Mouse (Mus musculus): ENCODE data around the gene Srrt. TPM values are rescaled to one million over a fixed set of nuclear protein-coding genes. Genes with fewer than 3 reads are reported as not detected.

The Srrt gene
- 88.1 and 100 TPM in 2 replicates for polyA plus RNA-seq (2015; fragmentation: Nextera tagmentation; extraction: Ambion mirVana)

DNA sequence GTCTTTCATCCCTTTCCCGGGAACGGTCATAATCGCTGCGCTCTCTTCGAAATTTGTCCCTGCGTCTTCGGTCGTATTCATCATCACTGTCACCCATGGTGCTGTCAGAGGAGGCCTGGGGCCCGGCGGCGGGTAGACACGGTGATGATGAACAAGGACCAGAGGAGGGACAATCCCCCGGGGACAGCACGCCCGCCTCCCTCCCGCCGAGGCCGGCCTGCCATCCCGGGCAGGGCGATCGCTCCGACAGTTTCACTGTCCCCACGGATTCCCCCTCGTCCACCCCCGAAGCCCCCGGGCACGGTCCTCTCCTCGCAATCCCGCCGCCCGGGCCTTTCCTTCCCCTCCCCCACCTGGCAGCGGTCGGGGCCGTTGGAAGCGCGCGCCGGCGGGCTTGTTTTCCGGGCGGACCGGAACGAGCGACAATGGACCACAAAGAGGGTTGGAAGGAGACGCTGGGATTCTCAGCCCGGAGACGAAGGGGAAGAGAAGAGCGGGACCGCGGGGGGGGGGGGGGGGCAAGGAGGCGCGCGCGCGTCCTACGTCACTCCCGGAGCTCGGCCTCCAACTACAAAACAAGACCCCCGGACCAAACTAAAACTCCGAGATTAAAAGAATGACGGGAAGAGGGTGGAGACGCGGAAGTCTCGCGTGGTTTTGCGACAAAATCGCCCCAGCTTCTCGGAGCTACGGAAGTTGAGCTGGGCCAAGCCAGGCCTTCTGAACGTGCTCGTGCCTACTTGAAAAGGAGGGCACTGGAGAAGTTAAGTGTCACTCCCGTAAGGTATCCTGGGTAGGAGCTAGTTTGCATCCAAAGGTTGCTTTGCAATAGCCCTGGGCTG is at the start of gene Srrt:
Srrt (minus strand) TSS at position 604 of the 842 bp plus-strand sequence.
- Histone ChIP-seq H3K9me3 (ENCODE audit: control insufficient read depth, low read length) (no peaks in the 10 kb centered on the region), H3K36me3 (ENCODE audit: control insufficient read depth, insufficient read depth, low read length) (peaks cover 6% of the 10 kb centered on the region), H3K4me3 (ENCODE audit: low read length) (peak within 1 kb of the TSS; percentile 69), H3K4me1 (ENCODE audit: control insufficient read depth, insufficient read depth, low read depth, low read length) (peaks cover 33% of the 10 kb centered on the region), H3K27me3 (replicated peaks; ENCODE audit: control insufficient read depth, insufficient read depth, low read length) (no peaks in the 10 kb centered on the region), H3K9ac (ENCODE audit: low read depth, low read length) (peak within 1 kb of the TSS; percentile 84), H3K27ac (ENCODE audit: low read depth, low read length) (peak within 1 kb of the TSS; percentile 93), H3K4me2 (ENCODE audit: low read length) (peak within 1 kb of the TSS; percentile 81)
- peak; percentile 94 for ATAC-seq
- WGBS: 1% methylated on average over 43 of the region's 72 CpGs

DNA sequence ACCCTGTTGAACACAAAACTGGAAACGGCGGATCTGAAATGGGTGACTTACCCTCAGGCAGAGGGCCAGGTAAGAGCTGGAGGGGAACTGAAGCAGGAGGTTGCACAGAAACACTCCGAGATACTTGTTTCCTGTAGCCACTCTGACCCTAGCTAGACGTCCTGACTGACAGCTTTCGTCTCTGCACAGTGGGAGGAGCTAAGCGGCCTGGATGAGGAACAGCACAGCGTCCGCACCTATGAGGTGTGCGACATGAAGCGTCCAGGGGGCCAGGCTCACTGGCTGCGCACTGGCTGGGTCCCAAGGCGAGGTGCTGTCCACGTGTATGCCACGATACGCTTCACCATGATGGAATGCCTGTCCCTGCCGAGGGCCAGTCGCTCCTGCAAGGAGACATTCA is 46.6 kb upstream of the Srrt start:
- Histone ChIP-seq H3K4me3 (ENCODE audit: low read length) (no peak overlapping the region), H3K9ac (ENCODE audit: low read depth, low read length) (no peak overlapping the region), H3K4me1 (ENCODE audit: control insufficient read depth, insufficient read depth, low read depth, low read length) (peaks cover 12% of the 10 kb centered on the region), H3K9me3 (ENCODE audit: control insufficient read depth, low read length) (no peaks in the 10 kb centered on the region), H3K27ac (ENCODE audit: low read depth, low read length) (no peak overlapping the region), H3K27me3 (replicated peaks; ENCODE audit: control insufficient read depth, insufficient read depth, low read length) (peaks cover 5% of the 10 kb centered on the region; the same call in 1 of the 2 replicates), H3K4me2 (ENCODE audit: low read length) (no peak overlapping the region), H3K36me3 (ENCODE audit: control insufficient read depth, insufficient read depth, low read length) (no peaks in the 10 kb centered on the region)
- ATAC-seq: no peak
- WGBS: 90% methylated on average over 17 of the region's 17 CpGs

DNA sequence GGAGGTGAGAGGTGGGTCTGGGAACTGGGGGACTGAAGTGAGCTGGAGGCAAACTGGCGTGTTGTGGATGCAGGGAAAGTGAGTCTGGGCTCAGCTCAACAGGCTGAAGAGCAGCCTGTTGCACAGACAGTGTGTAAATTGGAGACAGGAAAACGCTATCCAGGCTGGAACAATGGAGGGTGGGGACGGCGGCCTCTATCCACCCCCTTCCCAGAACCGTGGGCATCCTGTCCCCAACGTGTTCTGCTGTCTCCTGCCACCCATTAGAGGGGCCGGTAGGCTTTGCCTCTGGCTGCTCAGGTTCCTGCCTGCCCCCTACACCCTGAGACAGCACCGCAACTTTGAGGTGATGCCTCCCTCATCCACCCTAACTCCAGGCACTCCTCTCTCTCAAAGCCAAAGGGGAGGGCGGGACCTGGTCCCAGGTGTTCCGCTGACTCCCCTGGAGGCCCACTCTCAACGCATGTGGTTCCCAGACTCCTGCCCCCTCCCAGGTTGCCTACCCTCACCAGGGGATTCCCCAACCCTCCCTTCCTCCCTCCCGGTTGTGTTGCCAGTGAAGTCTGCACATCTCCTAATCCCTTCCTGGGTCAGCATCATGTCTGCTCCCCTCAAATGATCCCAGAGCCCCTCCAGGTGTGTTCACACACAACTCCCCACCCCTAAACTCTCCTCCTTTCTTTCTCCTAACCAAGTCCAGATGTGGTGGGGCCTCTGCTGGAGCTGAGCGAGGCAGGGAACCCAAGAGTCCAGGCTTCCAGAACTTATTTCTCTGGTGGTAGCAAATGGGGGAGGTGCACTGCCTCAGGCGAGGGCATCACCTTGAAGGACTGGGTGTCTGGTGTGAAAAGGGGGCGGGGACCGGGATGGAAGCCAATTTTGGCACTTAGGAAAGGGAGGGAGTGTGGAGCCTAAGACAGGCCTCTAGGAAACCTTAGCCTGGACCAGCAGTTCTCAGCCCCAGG is 44.8 kb upstream of the Srrt start:
- H3K4me1 ChIP-seq (ENCODE audit: control insufficient read depth, insufficient read depth, low read depth, low read length): peaks cover 18% of the 10 kb centered on the region
- peak overlapping the region; percentile 81 for H3K4me2 ChIP-seq (ENCODE audit: low read length)
- peaks cover 5% of the 10 kb centered on the region; the same call in 1 of the 2 replicates for H3K27me3 ChIP-seq (replicated peaks; ENCODE audit: control insufficient read depth, insufficient read depth, low read length)
- H3K9ac ChIP-seq (ENCODE audit: low read depth, low read length): peak overlapping the region; percentile 24; the same call in 1 of the 2 replicates
- no peak overlapping the region for H3K27ac ChIP-seq (ENCODE audit: low read depth, low read length)
- H3K9me3 ChIP-seq (ENCODE audit: control insufficient read depth, low read length): no peaks in the 10 kb centered on the region
- H3K4me3 ChIP-seq (ENCODE audit: low read length): peak overlapping the region; percentile 59
- 24% methylated on average over 16 of the region's 16 CpGs for WGBS
- no peak for ATAC-seq
- H3K36me3 ChIP-seq (ENCODE audit: control insufficient read depth, insufficient read depth, low read length): no peaks in the 10 kb centered on the region

DNA sequence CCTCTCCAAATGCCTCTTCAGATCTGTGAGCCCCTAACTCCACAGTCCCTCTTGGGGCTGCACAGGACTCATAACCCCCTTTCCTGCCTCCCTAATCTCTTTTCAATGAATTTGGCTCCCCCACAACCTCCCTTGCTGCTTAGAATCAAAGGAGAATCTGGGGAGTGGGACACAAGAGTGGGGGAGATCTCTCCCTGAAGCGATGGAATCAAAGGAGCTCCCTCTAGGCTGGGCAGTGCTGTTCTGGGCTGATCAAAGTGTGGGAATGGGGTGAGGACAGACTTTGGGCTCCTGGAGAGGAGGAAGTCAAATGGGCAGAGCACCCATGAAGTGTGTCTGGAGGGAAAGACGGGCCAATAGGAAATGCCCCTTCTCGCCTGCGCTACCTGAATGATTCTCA is 43.9 kb upstream of the Srrt start:
- Histone ChIP-seq H3K9ac (ENCODE audit: low read depth, low read length) (peak overlapping the region; percentile 69), H3K9me3 (ENCODE audit: control insufficient read depth, low read length) (no peaks in the 10 kb centered on the region), H3K27me3 (replicated peaks; ENCODE audit: control insufficient read depth, insufficient read depth, low read length) (peaks cover 5% of the 10 kb centered on the region; the same call in 1 of the 2 replicates), H3K4me2 (ENCODE audit: low read length) (peak overlapping the region; percentile 81), H3K27ac (ENCODE audit: low read depth, low read length) (no peak overlapping the region), H3K4me1 (ENCODE audit: control insufficient read depth, insufficient read depth, low read depth, low read length) (peaks cover 18% of the 10 kb centered on the region), H3K4me3 (ENCODE audit: low read length) (peak overlapping the region; percentile 59), H3K36me3 (ENCODE audit: control insufficient read depth, insufficient read depth, low read length) (no peaks in the 10 kb centered on the region)
- 15% methylated on average over 4 of the region's 4 CpGs for WGBS
- ATAC-seq: no peak

DNA sequence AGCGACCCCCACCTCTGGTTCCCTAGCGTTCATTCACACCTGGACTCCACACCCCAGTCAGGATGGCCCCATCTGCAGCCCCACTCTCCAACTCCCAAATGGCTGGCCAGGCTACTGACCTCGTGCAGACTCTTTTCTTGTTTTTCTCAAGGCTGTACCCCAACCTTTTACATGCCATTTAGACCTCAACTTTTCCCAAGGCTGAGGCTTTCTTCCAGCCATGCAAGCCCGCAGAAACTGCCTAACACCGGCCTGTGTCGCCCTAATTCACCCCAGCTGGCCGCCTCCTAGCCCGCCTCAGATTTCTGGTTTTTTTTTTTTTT is 43.5 kb upstream of the Srrt start:
- peaks cover 5% of the 10 kb centered on the region; the same call in 1 of the 2 replicates for H3K27me3 ChIP-seq (replicated peaks; ENCODE audit: control insufficient read depth, insufficient read depth, low read length)
- peak overlapping the region; percentile 69 for H3K9ac ChIP-seq (ENCODE audit: low read depth, low read length)
- peaks cover 18% of the 10 kb centered on the region for H3K4me1 ChIP-seq (ENCODE audit: control insufficient read depth, insufficient read depth, low read depth, low read length)
- no peaks in the 10 kb centered on the region for H3K9me3 ChIP-seq (ENCODE audit: control insufficient read depth, low read length)
- 5% methylated on average over 8 of the region's 8 CpGs for WGBS
- no peaks in the 10 kb centered on the region for H3K36me3 ChIP-seq (ENCODE audit: control insufficient read depth, insufficient read depth, low read length)
- peak overlapping the region; percentile 59 for H3K4me3 ChIP-seq (ENCODE audit: low read length)
- H3K27ac ChIP-seq (ENCODE audit: low read depth, low read length): peak overlapping the region; percentile 40
- no peak for ATAC-seq
- H3K4me2 ChIP-seq (ENCODE audit: low read length): peak overlapping the region; percentile 81

DNA sequence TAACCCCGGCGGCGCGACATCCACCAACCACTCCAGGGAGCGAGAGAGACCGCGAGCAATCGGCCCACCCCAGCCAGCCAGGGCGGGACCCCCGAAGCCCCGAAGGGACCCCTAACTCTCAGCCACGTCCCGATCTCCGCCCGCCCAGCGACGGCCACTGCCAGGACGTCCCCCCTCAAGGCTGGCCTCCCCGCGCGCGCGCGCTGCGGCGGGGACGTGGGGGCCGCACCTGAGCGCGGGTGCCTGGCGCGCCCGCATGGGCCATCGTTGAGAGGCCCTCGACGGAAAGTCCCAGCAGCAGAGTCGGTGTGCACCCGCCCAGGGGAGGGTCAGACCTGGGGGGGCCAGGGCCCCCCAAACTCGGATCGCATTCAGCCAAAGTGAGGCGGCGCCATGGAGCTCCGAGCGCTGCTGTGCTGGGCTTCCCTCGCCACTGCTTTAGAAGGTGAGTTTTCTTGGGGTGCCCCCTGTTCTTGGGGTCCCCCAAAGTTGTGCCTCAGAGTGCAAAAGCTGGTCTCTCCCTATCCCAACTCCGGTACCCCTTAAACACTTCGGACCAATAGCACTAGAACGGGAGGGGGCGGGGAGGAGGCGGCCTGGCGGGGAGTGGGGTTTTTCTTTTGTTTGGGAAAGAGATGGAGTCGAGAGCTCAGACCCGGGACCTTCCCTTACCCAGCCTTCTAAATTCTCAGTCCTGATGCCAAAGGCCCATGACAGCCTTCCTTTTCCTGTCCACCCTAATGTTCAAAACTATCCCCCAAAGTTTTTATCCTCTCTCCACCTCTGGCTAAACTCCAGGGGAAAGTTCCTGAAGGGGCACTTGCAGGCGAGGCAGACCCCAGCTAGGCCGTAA is 43.0 kb upstream of the Srrt start:
- H3K9me3 ChIP-seq (ENCODE audit: control insufficient read depth, low read length): no peaks in the 10 kb centered on the region
- H3K4me1 ChIP-seq (ENCODE audit: control insufficient read depth, insufficient read depth, low read depth, low read length): peaks cover 18% of the 10 kb centered on the region
- no peaks in the 10 kb centered on the region for H3K36me3 ChIP-seq (ENCODE audit: control insufficient read depth, insufficient read depth, low read length)
- peak overlapping the region; percentile 78 for H3K27ac ChIP-seq (ENCODE audit: low read depth, low read length)
- peaks cover 5% of the 10 kb centered on the region; the same call in 1 of the 2 replicates for H3K27me3 ChIP-seq (replicated peaks; ENCODE audit: control insufficient read depth, insufficient read depth, low read length)
- H3K4me3 ChIP-seq (ENCODE audit: low read length): peak overlapping the region; percentile 59
- peak overlapping the region; percentile 69 for H3K9ac ChIP-seq (ENCODE audit: low read depth, low read length)
- under 1% methylated on average over 55 of the region's 55 CpGs for WGBS
- H3K4me2 ChIP-seq (ENCODE audit: low read length): peak overlapping the region; percentile 81
- peak; percentile 83 for ATAC-seq

DNA sequence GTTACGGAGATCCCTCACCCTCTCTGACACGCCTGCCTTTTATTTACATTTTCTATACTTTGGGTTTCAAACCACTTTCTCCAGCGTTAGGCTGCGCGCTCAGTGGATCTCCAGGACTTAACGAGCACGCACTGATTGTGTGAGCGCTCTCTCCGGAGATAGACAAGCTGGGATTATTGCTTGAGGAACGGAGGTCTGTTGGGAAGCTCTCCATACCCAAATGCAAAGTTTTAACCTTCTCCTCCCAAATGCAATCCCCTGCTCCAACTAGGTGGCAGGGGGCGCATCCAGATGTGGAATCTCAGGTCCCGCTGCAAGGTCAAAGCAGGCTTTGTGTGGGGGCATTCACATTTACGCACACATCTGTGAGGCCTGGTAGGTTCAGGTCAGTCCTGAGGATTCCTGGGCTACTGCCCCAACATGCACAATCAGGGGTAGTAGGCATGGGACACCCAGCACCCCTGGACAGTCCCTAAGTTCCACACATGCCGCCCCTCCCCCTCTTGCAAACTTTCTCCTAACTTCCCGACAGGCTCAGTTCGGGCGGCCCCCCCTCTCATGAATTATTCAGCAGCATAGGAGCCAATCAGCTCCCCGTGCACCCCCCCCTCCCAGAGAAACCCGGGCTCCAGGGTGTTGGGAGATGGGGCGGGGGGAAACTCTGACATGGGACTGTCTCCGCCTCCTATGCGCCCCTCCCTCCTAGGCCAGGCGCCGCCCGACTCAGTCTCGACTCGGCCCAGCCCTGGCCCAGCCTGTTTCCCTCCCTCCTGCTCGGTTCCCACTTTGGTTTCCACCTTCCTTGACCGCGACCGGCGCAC is 42.1 kb upstream of the Srrt start, which contains the start of gene Ephb4:
Ephb4 (plus strand) TSS at position 726 of the 821 bp plus-strand sequence.
- Histone ChIP-seq H3K4me3 (ENCODE audit: low read length) (peak within 1 kb of the TSS; percentile 59), H3K9ac (ENCODE audit: low read depth, low read length) (peak within 1 kb of the TSS; percentile 69), H3K27me3 (replicated peaks; ENCODE audit: control insufficient read depth, insufficient read depth, low read length) (peaks cover 5% of the 10 kb centered on the region; the same call in 1 of the 2 replicates), H3K36me3 (ENCODE audit: control insufficient read depth, insufficient read depth, low read length) (no peaks in the 10 kb centered on the region), H3K4me2 (ENCODE audit: low read length) (peak within 1 kb of the TSS; percentile 81), H3K9me3 (ENCODE audit: control insufficient read depth, low read length) (no peaks in the 10 kb centered on the region), H3K27ac (ENCODE audit: low read depth, low read length) (peak within 1 kb of the TSS; percentile 78), H3K4me1 (ENCODE audit: control insufficient read depth, insufficient read depth, low read depth, low read length) (peaks cover 18% of the 10 kb centered on the region)
- peak; percentile 95 for ATAC-seq
- WGBS: 1% methylated on average over 25 of the region's 32 CpGs
